Mouse (Mus musculus): ENCODE results near the gene Myl3. TPM values are rescaled to one million over a fixed set of nuclear protein-coding genes. Genes with fewer than 3 reads are reported as not detected.

Gene Myl3
- polyA plus RNA-seq, 1 experiment from 2014 or later: 1.2 TPM

GRCm38 (mm10) chr9:110797866-110798265 lies 56.2 kb downstream of the Myl3 start, which contains the start of gene Prss42:
Prss42 (plus strand) TSS chr9:110798166.
- WGBS: 93% methylated on average over 14 of the region's 14 CpGs
- Histone ChIP-seq H3K9ac (replicated peaks) (no peak within 1 kb of the TSS), H3K27me3 (no peaks in the 10 kb centered on the region)

GRCm38 (mm10) chr9:110800834-110801479 lies 59.3 kb downstream of the Myl3 start:
- H3K27ac ChIP-seq (replicated peaks): no peak overlapping the region
- no peaks in the 10 kb centered on the region for H3K36me3 ChIP-seq
- 96% methylated on average over 8 of the region's 8 CpGs for WGBS
- no peak overlapping the region for H3K4me2 ChIP-seq (replicated peaks)
- no peak overlapping the region for H3K9ac ChIP-seq (replicated peaks)
- ATAC-seq (ENCODE audit: low FRiP score, low read depth): no peak
- H3K27me3 ChIP-seq: no peaks in the 10 kb centered on the region
- no peaks in the 10 kb centered on the region for H3K9me3 ChIP-seq
- H3K4me1 ChIP-seq: no peaks in the 10 kb centered on the region
- H3K4me3 ChIP-seq: no peak overlapping the region

More at GRCm38 (mm10) chr9:110797866-110798265, 56.2 kb downstream of the Myl3 start, which contains the start of gene Prss42:
- no peak within 1 kb of the TSS for H3K4me2 ChIP-seq (replicated peaks)
- no peak within 1 kb of the TSS for H3K27ac ChIP-seq (replicated peaks)
- no peaks in the 10 kb centered on the region for H3K36me3 ChIP-seq
- no peak within 1 kb of the TSS for H3K4me3 ChIP-seq
- no peaks in the 10 kb centered on the region for H3K9me3 ChIP-seq
- no peak for ATAC-seq (ENCODE audit: low FRiP score, low read depth)
- no peaks in the 10 kb centered on the region for H3K4me1 ChIP-seq

GRCm38 (mm10) chr9:110803294-110803693 lies 61.6 kb downstream of the Myl3 start:
- Histone ChIP-seq H3K36me3 (no peaks in the 10 kb centered on the region), H3K4me3 (no peak overlapping the region), H3K9me3 (no peaks in the 10 kb centered on the region), H3K4me1 (no peaks in the 10 kb centered on the region), H3K4me2 (replicated peaks) (no peak overlapping the region), H3K27me3 (no peaks in the 10 kb centered on the region), H3K9ac (replicated peaks) (no peak overlapping the region), H3K27ac (replicated peaks) (no peak overlapping the region)
- WGBS: 80% methylated on average over 4 of the region's 4 CpGs
- no peak for ATAC-seq (ENCODE audit: low FRiP score, low read depth)

- ATAC-seq (ENCODE audit: low FRiP score, low read depth): no peak
- Histone ChIP-seq H3K9ac (replicated peaks) (no peak overlapping the region), H3K4me1 (no peaks in the 10 kb centered on the region), H3K4me2 (replicated peaks) (no peak overlapping the region), H3K27ac (replicated peaks) (no peak overlapping the region), H3K36me3 (no peaks in the 10 kb centered on the region), H3K9me3 (no peaks in the 10 kb centered on the region), H3K4me3 (no peak overlapping the region), H3K27me3 (no peaks in the 10 kb centered on the region)
- WGBS: 90% methylated on average over 4 of the region's 4 CpGs
Measured at GRCm38 (mm10) chr9:110810051-110810450, 68.4 kb downstream of the Myl3 start.

GRCm38 (mm10) chr9:110813789-110814188 lies 72.1 kb downstream of the Myl3 start, which contains the start of gene Prss44:
Prss44 (plus strand) TSS chr9:110813994.
- Histone ChIP-seq H3K4me1 (no peaks in the 10 kb centered on the region), H3K27me3 (no peaks in the 10 kb centered on the region), H3K27ac (replicated peaks) (no peak within 1 kb of the TSS), H3K9ac (replicated peaks) (no peak within 1 kb of the TSS), H3K9me3 (no peaks in the 10 kb centered on the region), H3K4me3 (no peak within 1 kb of the TSS), H3K36me3 (no peaks in the 10 kb centered on the region), H3K4me2 (replicated peaks) (no peak within 1 kb of the TSS)
- no peak for ATAC-seq (ENCODE audit: low FRiP score, low read depth)
- 74% methylated on average over 18 of the region's 18 CpGs for WGBS

Other genes starting within 250 kb of the Myl3 start
- gene Setd2, start 209.3 kb upstream of the Myl3 start, polyA plus RNA-seq (2016; fragmentation: Nextera tagmentation; extraction: Ambion mirVana): 44.7 and 48.8 TPM in 2 replicates
- gene Nradd, start 117.4 kb upstream of the Myl3 start, polyA plus RNA-seq (2016; fragmentation: Nextera tagmentation; extraction: Ambion mirVana): 41.0 and 44.6 TPM in 2 replicates
- gene Nbeal2, start 87.7 kb upstream of the Myl3 start, polyA plus RNA-seq (2016; fragmentation: Nextera tagmentation; extraction: Ambion mirVana): 2.6 and 3.4 TPM in 2 replicates
- 132 and 136 TPM in 2 replicates for gene Ccdc12, start 85.4 kb upstream of the Myl3 start, polyA plus RNA-seq (2016; fragmentation: Nextera tagmentation; extraction: Ambion mirVana)
- 32.8 and 35.7 TPM in 2 replicates for gene Pth1r, start 5.3 kb downstream of the Myl3 start, polyA plus RNA-seq (2016; fragmentation: Nextera tagmentation; extraction: Ambion mirVana)
- not detected in 2 replicates for gene Prss42, start 56.3 kb downstream of the Myl3 start, polyA plus RNA-seq (2016; fragmentation: Nextera tagmentation; extraction: Ambion mirVana)
- not detected in 2 replicates for gene Prss44, start 72.1 kb downstream of the Myl3 start, polyA plus RNA-seq (2016; fragmentation: Nextera tagmentation; extraction: Ambion mirVana)
- gene Prss43, start 84.8 kb downstream of the Myl3 start, polyA plus RNA-seq (2016; fragmentation: Nextera tagmentation; extraction: Ambion mirVana): not detected in 2 replicates
- not detected in 2 replicates for gene Prss45, start 92.7 kb downstream of the Myl3 start, polyA plus RNA-seq (2016; fragmentation: Nextera tagmentation; extraction: Ambion mirVana)
- not detected in 2 replicates for gene Prss46, start 102.6 kb downstream of the Myl3 start, polyA plus RNA-seq (2016; fragmentation: Nextera tagmentation; extraction: Ambion mirVana)
- 0.21 TPM in 1 of 2 replicates, not detected in the other for gene Prss50, start 116.1 kb downstream of the Myl3 start, polyA plus RNA-seq (2016; fragmentation: Nextera tagmentation; extraction: Ambion mirVana)
- 0.88 and 1.3 TPM in 2 replicates for gene Als2cl, start 138.0 kb downstream of the Myl3 start, polyA plus RNA-seq (2016; fragmentation: Nextera tagmentation; extraction: Ambion mirVana)
- 0.17 and 0.24 TPM in 2 replicates for gene Tmie, start 138.3 kb downstream of the Myl3 start, polyA plus RNA-seq (2016; fragmentation: Nextera tagmentation; extraction: Ambion mirVana)
- gene Fam240a, start 175.0 kb downstream of the Myl3 start, polyA plus RNA-seq (2016; fragmentation: Nextera tagmentation; extraction: Ambion mirVana): not detected in 2 replicates
- gene Tdgf1, start 204.3 kb downstream of the Myl3 start, polyA plus RNA-seq (2016; fragmentation: Nextera tagmentation; extraction: Ambion mirVana): not detected in 2 replicates
- 0.35 TPM in 1 of 2 replicates, not detected in the other for gene Lrrc2, start 209.7 kb downstream of the Myl3 start, polyA plus RNA-seq (2016; fragmentation: Nextera tagmentation; extraction: Ambion mirVana)
- not detected in 2 replicates for gene Rtp3, start 248.7 kb downstream of the Myl3 start, polyA plus RNA-seq (2016; fragmentation: Nextera tagmentation; extraction: Ambion mirVana)